Mouse (Mus musculus) stomach, postnatal 0 days (tissue): ENCODE data around the gene Il17d.

Experiments
- CTCF ChIP-seq: IDR thresholded peaks from 2 replicates; pipeline ENCODE4 v1.5.1; 2016; ENCODE audit warnings: antibody characterized with exemption, low read depth, mild to moderate bottlenecking, moderate library complexity
- EP300 ChIP-seq: optimal IDR thresholded peaks from 2 replicates; pipeline ENCODE3; 2016; ENCODE audit warnings: antibody characterized with exemption

GRCm38 (mm10) chr14:57529086-57529785, 4.7 kb downstream of the Il17d start:
- TF ChIP-seq CTCF = no peak
- TF ChIP-seq EP300 = no peak
